Mouse (Mus musculus) lung, adult 18-20 months (tissue): ENCODE measurements around the gene Tnp2.
"Not testable (repeated sequence)": the region's sequence is repeated elsewhere in the genome, so short reads cannot be mapped to it uniquely, and the experiment has no call there.

ENCODE experiments used
- DNase-seq, 2 experiments: peaks; one replicate each; pipeline ENCODE4 v3.0.0; 2022; ENCODE audit warnings: mixed read lengths in 2 of 2

The Tnp2 gene

DNA sequence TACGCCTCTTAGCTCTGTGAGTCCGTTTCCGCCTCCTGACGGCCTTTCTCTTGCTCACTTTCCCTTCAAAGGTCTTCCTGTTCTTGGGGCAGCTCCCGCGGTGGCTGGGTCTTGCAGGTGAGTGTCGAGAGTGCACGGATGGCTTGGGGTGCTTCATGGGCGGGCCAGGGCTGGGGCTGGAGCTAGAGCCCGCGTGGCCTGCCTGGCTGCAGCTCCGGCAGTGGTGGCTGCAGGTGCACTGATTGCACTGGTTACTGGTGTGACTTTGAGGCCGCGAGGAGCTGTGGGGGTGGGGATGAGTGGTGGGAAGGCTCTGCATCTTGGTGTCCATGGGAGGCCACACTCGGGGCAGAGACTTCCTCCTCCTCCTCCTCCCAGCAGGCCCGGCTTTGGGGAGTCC lies at the start of gene Tnp2:
Tnp2 (minus strand) TSS at position 390 of the 400 bp plus-strand sequence.
- no peak for DNase-seq

GRCm38 (mm10) chr16:10837903-10838302 lies 49.4 kb upstream of the Tnp2 start:
- no peak for DNase-seq

GRCm38 (mm10) chr16:10837250-10837649 lies 48.8 kb upstream of the Tnp2 start:
- no peak for DNase-seq

DNA sequence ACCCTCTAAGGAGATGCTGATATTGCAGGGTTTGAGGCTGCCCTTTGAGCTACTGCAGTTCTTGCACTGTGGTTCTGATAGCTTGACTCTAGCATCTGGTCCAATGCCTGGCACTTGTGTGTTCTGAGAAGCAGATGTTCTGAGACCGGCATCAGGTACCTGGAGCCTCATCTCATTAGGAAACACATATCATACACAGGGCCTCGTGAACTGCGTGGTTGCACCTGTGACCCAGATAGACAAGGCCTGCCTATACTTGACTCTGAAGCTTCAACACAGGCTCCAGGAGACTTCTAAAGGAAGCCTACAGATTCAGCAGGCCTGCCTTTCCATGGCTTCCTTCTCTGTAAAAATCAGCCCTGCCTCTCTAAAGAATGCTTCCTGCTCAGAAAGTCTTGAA lies 47.9 kb upstream of the Tnp2 start:
- no peak for DNase-seq

DNA sequence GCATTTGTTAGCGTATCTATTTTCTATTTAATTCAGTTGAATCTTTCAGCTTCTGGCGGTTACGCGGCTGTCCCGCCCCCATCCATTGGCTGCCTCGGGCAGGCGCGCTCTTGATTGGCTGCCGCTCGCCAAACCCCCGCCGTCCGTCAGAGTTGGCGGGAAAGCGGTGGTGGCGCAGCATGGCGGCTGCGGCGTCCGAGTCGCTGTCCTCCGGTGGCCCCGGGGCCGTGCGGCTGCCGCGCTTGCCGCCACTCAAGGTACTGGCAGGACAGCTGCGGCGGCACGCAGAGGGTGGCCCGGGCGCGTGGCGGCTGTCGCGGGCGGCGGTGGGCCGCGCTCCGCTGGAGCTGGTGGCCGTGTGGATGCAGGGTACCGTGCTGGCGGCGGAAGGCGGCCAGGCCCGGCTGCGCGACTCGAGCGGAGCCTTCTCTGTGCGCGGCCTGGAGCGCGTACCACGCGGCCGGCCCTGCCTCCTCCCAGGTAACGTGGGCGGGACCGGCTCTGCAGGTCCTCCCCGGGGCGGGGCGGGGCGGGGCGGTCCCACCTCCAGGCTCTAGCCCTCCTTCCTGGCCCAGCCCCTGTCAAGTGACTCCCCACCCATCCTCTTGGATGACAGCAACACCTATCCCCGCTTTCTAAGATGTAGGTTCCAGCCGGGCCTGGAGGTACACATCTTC lies 46.6 kb upstream of the Tnp2 start, which contains the start of gene Rmi2:
Rmi2 (plus strand) TSS at position 149 of the 677 bp plus-strand sequence.
- DNase-seq = peak; percentile 87

DNA sequence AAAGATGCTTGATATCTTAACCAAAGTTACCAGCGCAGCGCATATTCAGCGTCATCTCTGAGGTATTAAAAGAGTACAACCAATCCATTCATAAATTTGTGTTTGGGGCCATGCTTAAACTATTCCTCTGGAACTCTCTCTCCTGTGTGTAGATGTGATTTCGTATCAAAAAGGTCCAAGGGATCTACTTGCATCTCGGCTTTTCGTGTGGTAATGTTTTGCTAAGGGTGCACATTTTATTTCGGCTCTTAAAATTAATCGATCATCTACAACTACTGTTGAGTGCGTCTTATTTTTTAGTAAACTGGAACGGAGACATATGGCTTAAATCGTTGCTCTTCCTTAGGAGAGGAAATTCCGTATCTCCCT lies 46.1 kb upstream of the Tnp2 start:
- DNase-seq = no peak

DNA sequence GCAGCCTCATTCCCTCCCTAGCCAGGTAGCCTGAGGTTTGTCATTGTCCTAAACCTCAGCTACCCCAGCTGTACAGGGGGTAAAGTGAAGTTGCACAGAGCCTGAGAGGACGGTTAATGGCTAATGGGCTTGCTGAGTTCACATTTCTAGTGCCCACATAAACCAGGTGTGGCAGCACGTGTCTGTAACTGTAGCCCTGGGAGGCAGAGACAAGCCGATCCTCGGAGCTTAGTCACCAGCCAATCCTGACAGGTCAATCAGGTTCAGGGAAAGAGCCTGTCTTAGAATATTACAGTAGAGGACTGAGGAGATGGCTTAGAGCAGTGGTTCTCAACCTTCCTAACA lies 40.0 kb upstream of the Tnp2 start:
- no peak for DNase-seq

DNA sequence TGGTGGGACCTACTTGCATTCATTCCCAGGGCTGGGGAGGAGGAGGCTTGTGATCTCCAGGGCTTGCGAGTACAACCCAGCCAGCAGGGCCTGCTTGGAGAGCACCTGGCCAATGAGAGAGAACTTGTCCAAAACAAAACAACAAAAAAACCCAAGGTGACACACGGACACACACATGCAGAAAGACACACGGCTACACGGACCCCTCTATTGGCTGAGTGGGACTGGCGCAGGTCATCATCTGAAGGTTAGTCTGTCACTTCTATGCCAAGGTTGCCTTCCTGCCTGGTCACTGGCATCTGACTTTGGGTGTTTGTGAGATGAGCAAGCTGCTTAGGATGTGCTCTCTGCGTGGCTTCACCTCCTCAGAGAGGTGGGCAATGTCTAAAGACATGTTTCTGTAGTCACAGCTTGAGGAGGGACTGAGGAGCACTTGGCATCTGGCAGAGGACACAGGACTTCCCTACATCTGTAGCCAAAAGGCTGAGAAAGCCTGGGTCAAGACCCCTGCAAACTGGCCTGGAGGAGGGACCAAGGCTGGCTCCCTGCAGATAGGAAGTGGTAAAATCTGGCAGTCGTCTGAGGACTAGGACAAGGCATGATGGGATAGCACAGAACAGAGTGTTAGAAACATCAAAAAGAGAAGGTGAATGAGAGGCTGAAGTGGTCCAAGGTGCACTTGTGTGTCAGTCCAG lies 39.5 kb upstream of the Tnp2 start:
- no peak for DNase-seq

- no peak for DNase-seq
These were observed 38.8 kb upstream of the Tnp2 start for GRCm38 (mm10) chr16:10827269-10827668.

DNA sequence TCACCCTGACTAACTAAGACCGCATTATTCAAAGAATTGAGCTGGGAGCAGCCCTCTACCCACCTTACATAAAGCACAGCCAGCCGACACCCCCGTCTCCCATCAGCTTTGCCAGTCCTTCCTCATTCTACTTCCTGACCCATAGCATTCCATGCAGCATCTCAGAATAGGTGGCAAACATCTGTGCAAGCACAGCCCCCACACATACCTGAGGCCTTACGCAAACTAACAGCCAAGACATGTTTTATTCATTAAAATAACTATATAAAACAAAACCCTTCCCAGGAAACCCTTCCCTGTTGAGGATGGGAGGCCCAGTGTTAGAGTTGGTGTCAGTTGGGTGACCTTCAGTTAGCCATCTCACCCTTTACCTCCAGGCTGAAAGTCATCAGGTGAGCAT lies 37.4 kb upstream of the Tnp2 start:
- no peak for DNase-seq

DNA sequence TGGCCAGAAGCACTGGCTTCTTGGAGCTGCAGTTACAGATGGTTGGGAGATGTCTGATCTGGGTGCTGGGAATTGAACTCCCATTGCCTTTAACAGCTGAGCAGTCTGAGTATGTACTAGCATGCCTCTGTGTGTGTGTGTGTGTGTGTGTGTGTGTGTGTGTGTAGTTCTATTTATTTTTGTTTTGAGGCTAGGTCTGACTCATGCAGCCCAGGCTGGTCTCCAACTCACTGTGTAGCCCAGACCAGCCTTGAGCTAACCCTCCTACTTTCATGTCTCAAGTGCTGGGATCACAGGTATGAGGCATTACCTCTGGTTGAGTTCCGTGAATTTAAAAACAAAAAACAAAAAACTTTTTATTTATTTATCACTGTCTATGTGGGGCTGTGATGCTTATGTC lies 36.1 kb upstream of the Tnp2 start:
- DNase-seq = no peak

GRCm38 (mm10) chr16:10821387-10821786 lies 32.9 kb upstream of the Tnp2 start:
- no peak for DNase-seq

GRCm38 (mm10) chr16:10819966-10820365 lies 31.5 kb upstream of the Tnp2 start:
- DNase-seq = no peak

DNA sequence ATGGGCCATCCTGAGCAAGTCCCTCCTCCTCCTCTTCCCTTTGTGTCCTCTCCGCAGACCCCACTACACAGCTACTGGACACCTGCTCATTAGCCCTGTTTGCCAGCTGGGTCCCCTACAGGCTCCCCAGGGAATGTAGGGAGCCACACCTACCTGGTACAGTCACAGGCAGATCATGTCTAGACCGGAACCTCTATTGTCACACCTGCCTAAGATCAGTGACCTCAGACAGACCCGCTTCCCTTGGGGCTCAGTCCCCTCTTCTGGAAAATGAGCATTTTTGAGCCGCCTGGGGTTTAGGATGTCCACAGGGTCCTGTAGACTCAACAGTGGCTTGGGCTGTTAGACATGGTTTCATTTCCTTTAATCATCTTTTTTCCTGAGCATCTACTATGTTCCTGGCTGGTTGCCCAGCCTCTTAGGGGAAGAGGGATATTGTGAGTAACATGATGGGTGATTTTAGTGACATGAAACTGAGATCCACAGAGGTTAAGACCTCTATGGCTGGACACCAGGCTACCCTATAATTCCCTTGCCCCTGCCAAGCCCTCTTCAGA lies 30.2 kb upstream of the Tnp2 start:
- no peak for DNase-seq

- peak in 1 of 2 experiments; percentile 17 for DNase-seq
These were observed 26.4 kb upstream of the Tnp2 start for GRCm38 (mm10) chr16:10814864-10815263.

DNA sequence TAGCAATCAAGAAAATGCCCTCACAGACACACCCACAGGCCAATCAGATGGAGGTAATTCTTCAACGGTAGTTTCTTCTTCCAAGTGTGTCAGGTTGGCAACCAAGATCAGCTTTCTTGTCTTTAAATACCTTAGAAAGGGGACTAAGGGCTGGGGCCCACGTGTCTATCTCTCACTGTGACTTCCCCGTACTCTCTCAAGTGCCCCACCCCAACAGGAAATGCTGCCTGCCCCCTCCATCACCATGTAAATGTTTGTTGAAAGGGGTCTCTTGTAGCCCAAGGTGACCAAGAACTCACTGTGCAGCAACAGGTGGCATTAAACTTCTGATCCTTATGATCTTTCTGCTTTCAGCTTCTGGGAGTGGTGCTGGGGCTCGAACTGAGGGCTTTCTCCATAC lies 25.3 kb upstream of the Tnp2 start:
- no peak for DNase-seq

GRCm38 (mm10) chr16:10812865-10813371 lies 24.5 kb upstream of the Tnp2 start, which contains the start of gene Gm11172:
Gene Gm11172 (plus strand): TSS chr16:10812915.
- no peak for DNase-seq

- no peak for DNase-seq
These were observed 21.9 kb upstream of the Tnp2 start for GRCm38 (mm10) chr16:10810376-10810775.

DNA sequence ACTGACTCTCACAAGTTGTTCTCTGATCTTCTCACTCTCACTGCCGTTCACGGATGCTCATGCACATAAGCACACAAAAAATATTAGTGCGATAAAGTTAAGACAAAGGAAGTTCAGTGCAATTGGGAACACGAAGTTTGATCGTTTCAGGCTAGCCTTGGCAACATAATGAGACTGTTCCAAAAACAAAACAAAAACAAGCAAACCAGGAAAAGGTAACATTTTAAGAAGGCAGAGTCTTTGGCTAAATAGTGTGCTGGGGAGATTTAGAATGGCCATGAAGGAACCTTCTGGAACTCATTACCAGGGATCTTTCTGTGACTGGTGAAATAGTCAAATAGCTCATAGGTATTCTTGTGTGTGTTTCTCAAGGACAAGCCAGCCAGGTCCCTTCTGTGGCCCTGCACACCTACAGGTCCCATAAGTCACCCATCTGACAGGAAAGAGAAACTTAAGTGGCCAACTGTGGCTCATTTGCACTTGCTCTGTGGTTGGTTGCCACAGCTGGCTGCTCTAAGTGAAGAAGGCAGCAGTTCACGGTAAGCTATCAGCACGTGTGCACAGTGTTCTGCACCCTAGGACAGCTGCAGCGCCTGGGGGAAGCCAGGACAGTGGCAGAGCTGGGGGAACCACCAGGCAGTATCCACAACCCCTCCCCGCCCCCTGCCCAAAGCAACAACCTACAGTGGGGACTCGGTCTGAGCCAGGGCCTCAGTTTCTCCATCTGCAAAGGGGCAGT lies 17.5 kb upstream of the Tnp2 start, which contains the start of gene Prm1:
Prm1 (minus strand) TSS at position 51 of the 739 bp plus-strand sequence.
- DNase-seq = no peak

DNA sequence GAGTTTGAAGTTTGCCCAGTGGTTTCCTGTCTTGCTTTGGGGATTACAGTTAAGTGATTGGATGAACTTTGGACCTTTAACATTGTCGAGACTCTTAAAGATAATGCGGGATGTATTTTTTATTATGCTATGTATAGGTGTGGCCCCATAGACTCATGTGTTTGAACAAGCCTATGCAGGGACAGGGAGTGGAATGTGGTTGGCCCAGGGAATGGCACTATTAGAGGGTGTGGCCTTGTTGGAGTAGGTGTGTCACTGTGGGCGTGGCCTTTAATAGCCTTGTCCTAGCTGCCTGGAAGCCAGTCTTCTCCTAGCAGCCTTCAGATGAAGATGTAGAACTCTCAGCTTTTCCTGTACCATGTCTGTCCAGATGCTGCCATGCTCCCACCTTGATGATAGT lies 14.0 kb upstream of the Tnp2 start:
- not testable (repeated sequence) for DNase-seq

DNA sequence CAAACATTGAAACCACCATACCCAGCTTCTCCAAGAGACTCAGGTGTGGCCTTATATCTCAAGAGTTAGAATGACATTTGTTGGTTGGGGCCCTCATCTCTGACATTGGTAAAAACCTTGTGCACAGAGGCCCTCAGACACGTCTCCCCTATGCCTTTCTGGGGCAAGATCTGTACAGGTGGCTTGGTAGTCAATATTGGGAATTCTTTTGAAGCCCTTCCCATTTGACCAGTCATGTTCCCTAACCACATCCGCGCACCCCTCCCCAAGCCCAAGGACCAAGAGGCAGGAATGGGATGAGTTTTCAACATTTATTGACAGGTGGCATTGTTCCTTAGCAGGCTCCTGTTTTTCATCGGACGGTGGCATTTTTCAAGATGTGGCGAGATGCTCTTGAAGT lies 7.6 kb upstream of the Tnp2 start, which contains the start of gene Prm2:
Prm2 (minus strand) TSS at position 101 of the 400 bp plus-strand sequence.
- DNase-seq = no peak

GRCm38 (mm10) chr16:10790702-10791101 lies 2.2 kb upstream of the Tnp2 start, which contains the start of gene Prm3:
Gene Prm3 (minus strand): TSS chr16:10790914.
- DNase-seq = no peak

DNA sequence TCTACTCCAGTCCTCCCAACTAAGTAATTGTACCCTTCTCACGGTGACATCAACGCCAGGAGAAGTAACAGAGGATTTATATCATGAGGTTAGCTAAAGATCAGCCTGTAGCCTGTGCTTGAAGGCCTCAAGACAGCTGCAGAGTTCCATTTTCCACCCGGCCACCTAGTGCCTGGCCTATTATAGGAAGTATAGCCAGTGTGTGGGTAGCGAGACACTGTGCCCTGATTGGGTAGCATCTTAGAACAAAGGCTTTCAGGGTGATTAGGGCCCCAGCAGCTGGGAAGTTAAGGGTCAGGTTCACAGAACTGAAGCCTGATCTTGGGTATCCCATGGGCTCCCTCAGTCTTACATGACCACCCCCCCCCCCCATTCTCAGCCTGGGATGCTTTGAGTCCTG lies 406 bp upstream of the Tnp2 start:
- DNase-seq = no peak
